Mouse (Mus musculus) frontal cortex, postnatal 14 days (tissue): ENCODE results near the gene Gna14.

Source experiments
- DNase-seq, 2 experiments: peaks; one replicate each; pipeline ENCODE4 v3.0.0; 2022; ENCODE audit warnings: low spot score in 2 of 2

Gene Gna14

DNA sequence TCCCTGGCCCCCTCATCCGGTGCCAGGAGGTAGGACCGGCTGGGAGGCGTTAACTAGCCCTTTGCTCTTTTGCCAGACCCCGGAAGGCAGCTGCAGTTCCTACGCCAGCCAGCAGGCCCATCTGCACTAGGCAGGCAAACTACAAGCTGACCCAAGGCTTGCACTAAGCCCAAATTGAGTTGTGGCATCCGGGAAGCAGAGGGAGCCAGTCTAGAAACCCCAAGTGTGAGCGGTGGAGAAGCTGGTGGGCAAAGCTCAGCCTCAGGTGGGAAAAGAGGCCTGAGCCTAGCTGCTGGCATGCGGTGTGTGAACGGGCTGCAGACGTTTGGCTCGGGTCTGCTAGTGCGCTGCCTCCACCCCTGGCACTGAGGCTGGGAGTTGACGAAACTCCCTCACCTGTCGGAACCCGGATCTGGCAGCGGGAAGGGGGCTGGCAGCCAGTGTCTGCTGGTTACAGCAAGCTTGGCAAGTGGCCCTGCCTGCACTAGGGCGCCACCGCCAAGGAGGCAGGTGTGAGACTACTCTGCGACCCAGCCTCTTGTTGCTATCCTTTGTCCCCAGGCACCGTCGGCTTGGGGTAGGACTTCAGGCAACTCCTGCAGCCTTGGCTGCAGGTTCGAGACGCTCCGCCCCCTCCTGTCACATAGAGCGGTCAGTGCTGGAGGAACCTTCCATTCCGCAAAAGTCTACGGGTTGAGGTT, at the start of gene Gna14:
TSS of gene Gna14 (plus strand) at position 232 of the 701 bp plus-strand sequence.
- peak in 1 of 2 experiments; percentile 40 for DNase-seq

DNA sequence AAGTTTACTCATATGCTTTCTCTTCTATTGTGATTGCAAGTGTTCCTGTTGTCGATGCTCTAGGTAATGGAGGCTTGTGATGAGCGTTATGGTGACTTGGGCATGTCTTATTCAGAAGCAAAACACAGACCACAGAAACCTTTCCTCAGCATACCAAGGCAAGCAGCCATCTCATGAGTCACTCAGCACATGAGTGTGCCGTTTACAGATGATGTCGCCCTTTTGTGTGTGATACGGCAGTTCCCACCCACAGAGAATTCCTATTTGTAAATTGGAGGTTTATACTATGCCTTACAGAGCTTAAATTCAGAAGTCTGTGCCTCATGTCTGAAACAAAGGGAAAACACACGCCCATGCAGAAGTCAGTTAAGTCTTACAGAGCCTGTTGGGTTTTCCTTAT, 49.0 kb upstream of the Gna14 start:
- DNase-seq = no peak

DNA sequence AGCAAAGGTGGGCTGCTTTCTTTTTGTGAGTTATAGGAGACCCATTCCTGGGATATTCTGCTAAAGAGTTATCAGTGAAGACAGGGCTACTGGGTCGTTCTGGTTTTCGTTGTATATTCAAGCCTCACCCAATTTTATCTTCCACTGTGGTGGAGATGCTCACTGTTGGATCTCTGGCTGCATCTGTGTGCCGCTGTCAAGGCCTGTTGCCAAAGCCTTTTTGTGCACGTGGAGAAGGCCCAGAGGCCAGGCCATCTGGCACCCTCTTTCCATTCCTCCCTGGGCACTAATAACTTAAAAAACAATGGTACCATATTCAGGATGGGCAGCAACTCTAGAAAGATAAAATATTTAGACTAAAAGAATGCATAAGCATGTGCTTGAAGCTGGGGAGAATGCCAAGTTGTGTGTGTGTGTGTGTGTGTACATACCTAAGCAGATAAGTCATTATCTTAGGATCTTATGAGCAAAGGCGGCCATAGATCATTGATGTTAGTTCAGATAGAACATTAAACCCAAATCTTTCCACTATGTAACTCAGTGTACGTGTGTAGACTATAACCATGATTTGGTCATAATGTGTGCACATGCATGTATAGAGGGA, 45.3 kb upstream of the Gna14 start:
- no peak for DNase-seq

- no peak for DNase-seq
These were observed 41.2 kb upstream of the Gna14 start for GRCm38 (mm10) chr19:16394381-16394780.

- DNase-seq = no peak
These were observed 32.5 kb upstream of the Gna14 start for GRCm38 (mm10) chr19:16403101-16403500.

GRCm38 (mm10) chr19:16407727-16408126, 27.8 kb upstream of the Gna14 start:
- DNase-seq = no peak

DNA sequence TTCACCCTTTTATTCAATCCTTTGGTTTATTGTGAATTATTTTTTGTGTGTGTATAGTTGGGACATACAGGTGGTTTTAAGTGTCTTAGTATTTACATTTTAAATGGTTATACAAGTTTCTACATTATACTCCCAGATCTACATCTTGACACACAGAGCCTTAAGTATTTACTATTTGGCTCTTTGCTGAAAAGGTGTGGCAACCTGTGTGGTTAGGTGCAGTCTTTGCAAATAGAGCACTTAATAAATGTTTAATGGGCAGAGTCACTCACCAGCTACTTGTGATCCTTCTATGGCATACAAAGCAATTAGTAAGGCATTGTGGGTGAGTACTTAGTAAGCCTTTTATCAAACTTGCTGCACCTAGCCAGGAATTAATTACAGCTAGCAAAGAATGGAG, 24.3 kb upstream of the Gna14 start:
- no peak for DNase-seq

- DNase-seq = no peak
These were observed 17.4 kb upstream of the Gna14 start for GRCm38 (mm10) chr19:16418086-16418663.

DNA sequence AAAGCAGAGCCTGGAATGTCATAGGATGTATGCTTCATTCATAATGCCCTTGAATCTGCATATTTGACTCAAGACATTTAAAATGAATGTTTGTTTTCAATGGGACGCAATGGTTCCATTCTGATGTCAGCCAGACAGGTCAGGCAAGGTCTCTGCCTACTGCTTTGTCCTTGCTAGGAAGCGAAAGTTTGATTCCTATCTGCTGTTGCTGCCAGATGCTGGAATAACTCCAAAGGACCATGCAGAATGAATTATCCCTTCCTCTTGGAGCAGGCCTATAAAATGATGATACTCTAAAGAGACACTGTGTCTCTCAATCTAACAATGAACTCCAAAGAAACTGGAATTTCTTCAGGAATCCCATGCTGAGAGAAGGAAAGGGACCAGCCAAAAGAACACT, 10.0 kb upstream of the Gna14 start:
- no peak for DNase-seq

DNA sequence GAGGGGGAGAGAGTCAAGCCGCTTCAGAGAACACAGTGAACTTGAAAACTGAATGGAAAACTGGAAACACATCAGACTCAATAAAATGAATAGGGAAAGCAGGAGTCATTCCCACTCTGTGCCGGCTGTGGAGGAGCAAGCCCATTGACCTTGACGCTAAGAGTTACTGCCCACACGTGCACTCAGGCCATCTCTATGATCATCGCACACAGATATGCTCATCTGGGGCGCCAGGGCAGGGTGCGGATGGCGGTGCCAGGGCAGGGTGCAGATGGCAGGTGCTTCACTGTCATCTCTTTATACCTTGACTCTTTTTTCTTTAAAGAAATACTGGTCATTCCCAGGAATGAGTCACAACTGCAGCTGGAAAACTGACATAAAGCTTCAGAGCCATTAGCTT, 4.2 kb upstream of the Gna14 start:
- DNase-seq = no peak

GRCm38 (mm10) chr19:16434879-16435278, 683 bp upstream of the Gna14 start:
- no peak for DNase-seq

- DNase-seq = no peak
These were observed 990 bp downstream of the Gna14 start for GRCm38 (mm10) chr19:16436335-16437169.

- no peak for DNase-seq
These were observed 1.6 kb downstream of the Gna14 start for GRCm38 (mm10) chr19:16437170-16437483.

- DNase-seq = no peak
These were observed 2.3 kb downstream of the Gna14 start for GRCm38 (mm10) chr19:16437906-16438305.

- DNase-seq = no peak
These were observed 3.7 kb downstream of the Gna14 start for GRCm38 (mm10) chr19:16439278-16439677.

GRCm38 (mm10) chr19:16439834-16440233, 4.3 kb downstream of the Gna14 start:
- DNase-seq = no peak

GRCm38 (mm10) chr19:16441329-16441728, 5.8 kb downstream of the Gna14 start:
- DNase-seq = no peak

DNA sequence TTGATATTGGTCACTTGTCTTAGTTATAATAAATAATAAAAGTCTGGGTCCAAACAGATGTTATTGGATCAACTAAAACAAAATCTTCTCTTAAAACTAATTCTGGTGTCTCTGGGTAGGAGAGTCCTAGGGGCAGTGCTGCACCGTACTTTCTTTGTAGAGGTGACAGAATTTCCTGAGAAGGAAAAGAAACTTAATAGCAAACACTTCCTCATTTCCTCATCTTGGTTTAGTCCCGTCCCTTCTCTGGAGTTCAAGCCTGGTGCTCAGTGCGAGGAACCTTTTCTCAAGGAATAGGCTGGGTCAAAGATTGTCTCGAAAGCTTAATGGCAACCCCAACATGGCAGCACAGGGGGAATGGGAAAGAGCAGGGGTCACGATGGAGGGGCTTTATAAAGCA, 7.8 kb downstream of the Gna14 start:
- no peak for DNase-seq

DNA sequence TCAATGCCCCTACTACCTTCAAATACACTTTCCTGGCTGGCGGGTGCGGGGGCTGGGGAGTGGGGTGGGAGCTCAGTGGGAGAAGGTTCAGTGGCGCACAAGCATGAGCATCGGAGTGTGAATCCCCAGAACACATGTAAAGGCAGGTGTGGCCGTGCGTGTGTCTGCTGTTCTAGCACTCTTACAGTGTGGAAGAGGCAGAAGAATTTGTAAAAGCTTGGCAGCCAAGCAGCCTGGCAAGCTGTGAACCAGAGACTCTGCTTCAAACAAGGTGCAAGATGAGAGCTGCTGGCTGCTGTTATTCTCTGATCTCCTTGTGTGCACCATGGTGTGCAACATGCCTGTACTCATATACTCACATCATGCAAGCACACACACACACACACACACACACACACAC, 11.1 kb downstream of the Gna14 start:
- no peak for DNase-seq

- no peak for DNase-seq
These were observed 12.5 kb downstream of the Gna14 start for GRCm38 (mm10) chr19:16447832-16448621.

DNA sequence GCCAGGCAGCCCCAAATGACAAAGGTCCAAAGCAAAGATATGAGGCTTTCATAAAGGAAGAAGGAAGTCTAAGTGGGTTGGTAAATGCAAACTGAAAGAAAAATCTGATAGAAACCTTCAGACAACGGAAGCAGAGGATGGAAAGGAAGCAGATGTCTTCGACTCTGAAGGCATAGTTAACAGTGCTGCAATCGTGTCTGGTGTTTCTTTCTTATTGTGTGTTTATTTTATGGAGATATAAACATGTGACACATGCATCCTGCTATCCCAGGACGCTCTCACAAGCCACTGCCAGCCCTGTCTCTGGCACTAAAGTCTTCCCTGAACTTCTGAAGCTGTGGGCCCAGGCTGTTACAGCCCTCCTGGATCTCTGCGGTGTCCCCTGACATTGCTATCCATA, 13.2 kb downstream of the Gna14 start:
- no peak for DNase-seq

DNA sequence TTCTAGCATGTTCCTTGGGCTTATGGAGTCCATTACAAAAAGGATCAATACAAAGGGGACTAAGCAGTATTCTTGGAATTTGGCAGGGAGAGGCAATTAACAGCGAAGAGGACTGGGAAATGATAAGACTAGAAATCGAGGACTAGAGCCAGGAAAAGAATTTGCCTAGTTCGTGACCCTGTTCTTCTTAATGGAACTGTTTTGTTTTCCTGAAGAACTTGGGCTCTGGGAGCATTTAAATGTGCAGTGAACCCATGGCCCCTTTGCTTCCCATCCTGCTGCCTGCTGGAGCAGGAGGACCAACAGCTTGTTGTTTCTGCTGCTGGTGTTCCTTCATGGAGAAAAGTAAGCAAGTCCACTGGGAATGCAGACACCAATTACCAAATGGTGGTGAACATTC, 15.3 kb downstream of the Gna14 start:
- no peak for DNase-seq
